Mouse (Mus musculus) liver, embryonic 13.5 days (tissue): ENCODE results near the gene Ago3. TPM values are rescaled to one million over a fixed set of nuclear protein-coding genes. Genes with fewer than 3 reads are reported as not detected.
A peak's percentile ranks its signal among the peaks of the same experiment; 100 is the strongest.

Experiments used
- ATAC-seq: fragments of 200-750 bp; cut with Nextera tagmentation; 2 replicates; pipeline ENCODE4 v1.8.0; 2017; ENCODE audit warnings: low read depth, mild to moderate bottlenecking, moderate number of reproducible peaks, moderate library complexity
- DNase-seq: peaks from one replicate; pipeline ENCODE4 v3.0.0; 2022
- H3K27ac ChIP-seq: fragments of 300-500 bp; sonication (generic); 2 replicates; pipeline ENCODE4 v1.5.1; 2015; ENCODE audit warnings: moderate library complexity, mild to moderate bottlenecking, inconsistent platforms
- H3K27me3 ChIP-seq: fragments of 300-500 bp; sonication (generic); 2 replicates; pipeline ENCODE4 v1.6.1; 2015; ENCODE audit warnings: mild to moderate bottlenecking, inconsistent platforms
- H3K36me3 ChIP-seq: fragments of 300-500 bp; sonication (generic); 2 replicates; pipeline ENCODE4 v1.6.1; 2015; ENCODE audit warnings: mild to moderate bottlenecking, inconsistent platforms
- H3K4me1 ChIP-seq: fragments of 300-500 bp; sonication (generic); replicated peaks from 2 replicates; pipeline ENCODE4 v1.6.1; 2015; ENCODE audit warnings: inconsistent platforms
- H3K4me2 ChIP-seq: fragments of 300-500 bp; sonication (generic); 2 replicates; pipeline ENCODE4 v1.6.1; 2015; ENCODE audit warnings: inconsistent platforms, mild to moderate bottlenecking, moderate library complexity
- H3K4me3 ChIP-seq: fragments of 300-500 bp; sonication (generic); replicated peaks from 2 replicates; pipeline ENCODE4 v1.5.1; 2015; ENCODE audit warnings: mild to moderate bottlenecking, inconsistent platforms
- H3K9ac ChIP-seq: fragments of 300-500 bp; sonication (generic); 2 replicates; pipeline ENCODE4 v1.6.1; 2015; ENCODE audit warnings: mild to moderate bottlenecking, inconsistent platforms
- H3K9me3 ChIP-seq: fragments of 300-500 bp; sonication (generic); replicated peaks from 2 replicates; pipeline ENCODE4 v1.6.1; 2016; ENCODE audit warnings: inconsistent platforms
- WGBS: fragments of 180-500 bp; shearing (Covaris S2); methylation state at CpG from one replicate; pipeline ENCODE4 v1.1.7; 2015; ENCODE audit not compliant: insufficient replicate concordance; 5-methylcytosine and 5-hydroxymethylcytosine counted together
- polyA plus RNA-seq: library from polyadenylated mRNA; unstranded; fragments of >200 nt; fragmentation: Nextera tagmentation; extraction: Ambion mirVana; gene quantifications from 2 replicates; pipeline ENCODE4 v1.2.1, GENCODE M21; 2015

Ago3 gene
- 5.0 and 5.1 TPM in 2 replicates for polyA plus RNA-seq

DNA sequence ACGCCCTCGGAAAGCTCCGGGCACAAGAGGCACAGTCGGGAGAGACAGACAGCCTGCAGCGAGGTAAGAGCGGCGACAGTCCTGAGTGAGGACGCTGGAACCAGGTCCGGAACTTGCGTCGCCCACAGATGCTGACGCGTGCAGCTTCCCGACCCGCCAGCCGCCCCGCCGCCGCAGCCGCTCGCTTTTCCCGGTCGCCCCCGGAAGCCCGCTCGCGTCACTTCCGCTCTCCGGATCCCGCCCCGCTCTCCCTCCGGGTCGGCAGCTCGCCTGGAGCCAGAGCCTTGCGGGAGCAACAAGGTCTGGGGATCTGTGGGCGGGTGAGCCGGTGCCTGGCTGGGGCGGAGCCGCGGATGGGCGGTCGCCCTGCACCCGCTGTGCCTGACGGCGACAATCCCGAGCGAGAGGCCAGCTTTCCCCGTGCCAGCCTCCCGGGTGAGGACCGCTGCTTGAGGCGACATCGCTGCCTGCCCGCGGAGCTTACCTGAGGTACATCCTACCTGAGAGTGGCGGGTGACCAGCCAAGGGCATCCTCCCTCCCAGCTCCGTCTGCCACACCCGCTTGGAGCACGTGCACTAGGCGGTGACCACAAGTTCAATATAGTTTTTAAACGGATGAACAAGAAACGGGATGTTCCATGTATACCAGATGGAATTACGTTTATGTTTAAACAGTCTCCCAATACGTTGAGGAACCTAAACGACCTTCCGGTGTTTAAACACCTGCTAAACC, at the start of gene Ago3:
Gene Ago3, minus strand, starts transcription at position 210 of the 733 bp plus-strand sequence.
- H3K27ac ChIP-seq: peak within 1 kb of the TSS; percentile 87
- no peaks in the 10 kb centered on the region for H3K9me3 ChIP-seq
- peak within 1 kb of the TSS; percentile 93 for H3K4me2 ChIP-seq
- H3K36me3 ChIP-seq: no peaks in the 10 kb centered on the region
- H3K27me3 ChIP-seq: no peaks in the 10 kb centered on the region
- WGBS: under 1% methylated on average over 65 of the region's 65 CpGs
- DNase-seq (peak; percentile 92), ATAC-seq (peak; percentile 99)
- H3K9ac ChIP-seq: peak within 1 kb of the TSS; percentile 87
- peaks cover 27% of the 10 kb centered on the region for H3K4me1 ChIP-seq
- peak within 1 kb of the TSS; percentile 85 for H3K4me3 ChIP-seq

DNA sequence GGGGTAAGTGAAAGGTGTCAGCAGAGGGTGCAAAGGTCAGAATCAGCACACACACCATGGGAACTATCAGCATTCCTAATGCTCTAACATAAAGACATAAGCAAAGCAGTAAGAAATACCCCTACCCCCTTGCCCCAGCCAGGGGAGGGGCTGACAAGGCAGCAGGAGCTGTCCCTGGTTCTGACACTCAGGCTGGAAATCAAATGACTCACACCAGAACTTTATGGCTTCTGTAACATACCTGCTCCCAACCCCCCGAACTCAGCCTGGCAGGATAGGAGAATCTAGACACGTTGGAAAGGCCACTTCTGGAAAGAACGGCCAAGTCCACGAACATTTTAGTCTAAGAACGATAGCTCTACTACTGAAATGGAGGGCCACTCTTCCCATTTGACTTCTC, 43.7 kb upstream of the Ago3 start:
- Histone ChIP-seq H3K9ac (no peak overlapping the region), H3K27me3 (no peaks in the 10 kb centered on the region), H3K4me1 (peaks cover 14% of the 10 kb centered on the region), H3K4me2 (no peak overlapping the region), H3K36me3 (no peaks in the 10 kb centered on the region), H3K4me3 (no peak overlapping the region), H3K9me3 (no peaks in the 10 kb centered on the region), H3K27ac (no peak overlapping the region)
- no peak for DNase-seq
- WGBS: 34% methylated on average over 5 of the region's 5 CpGs
- ATAC-seq: no peak

DNA sequence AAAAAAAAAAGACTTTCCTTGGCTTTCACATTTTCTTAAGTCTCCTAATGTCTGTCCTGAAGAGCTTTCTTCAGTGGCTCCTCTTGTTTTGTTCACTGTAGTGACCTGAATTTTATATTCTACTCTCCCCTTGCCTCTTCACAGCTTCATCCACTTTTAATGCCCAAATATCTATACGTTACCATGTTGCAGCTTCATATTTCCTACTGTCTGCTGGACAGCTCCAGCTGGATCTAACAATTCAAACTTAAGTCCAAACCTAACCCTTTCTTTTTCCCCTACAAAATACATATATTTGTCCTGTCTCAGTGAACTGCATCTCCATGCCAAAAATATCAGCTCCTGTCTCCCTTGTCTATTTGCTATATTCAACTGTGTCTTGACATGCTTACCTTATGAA, 40.0 kb upstream of the Ago3 start:
- H3K4me3 ChIP-seq: no peak overlapping the region
- H3K27me3 ChIP-seq: no peaks in the 10 kb centered on the region
- no peaks in the 10 kb centered on the region for H3K36me3 ChIP-seq
- DNase-seq (no peak), ATAC-seq (no peak)
- no peak overlapping the region for H3K27ac ChIP-seq
- peaks cover 49% of the 10 kb centered on the region for H3K4me1 ChIP-seq
- H3K9ac ChIP-seq: no peak overlapping the region
- peak overlapping the region; percentile 97; the same call in 1 of the 2 replicates for H3K4me2 ChIP-seq
- 41% methylated on average over 1 of the region's 1 CpGs for WGBS
- H3K9me3 ChIP-seq: no peaks in the 10 kb centered on the region

DNA sequence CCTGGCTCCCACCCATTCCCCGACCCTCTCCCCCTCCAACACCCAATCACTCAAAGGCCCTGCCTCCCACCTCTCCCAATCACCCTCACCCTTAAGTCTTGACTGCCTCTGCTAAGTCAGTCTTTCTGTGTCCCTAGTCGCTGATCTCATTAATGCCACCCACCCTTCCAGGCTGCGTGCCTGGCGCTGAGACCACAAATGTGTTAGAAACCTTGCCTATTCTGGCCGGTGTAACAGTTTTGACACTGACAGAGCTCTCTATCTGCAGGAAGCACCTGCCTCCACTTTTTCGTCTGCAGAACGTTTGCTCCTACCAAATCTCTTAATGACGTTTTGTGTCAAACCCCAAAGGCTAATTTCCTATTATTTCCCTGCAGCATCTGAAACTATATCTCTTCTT, 39.6 kb upstream of the Ago3 start:
- DNase-seq: no peak
- ATAC-seq: no peak
- Histone ChIP-seq H3K4me1 (peaks cover 52% of the 10 kb centered on the region), H3K4me3 (peak overlapping the region; percentile 84), H3K9ac (peak overlapping the region; percentile 47; the same call in 1 of the 2 replicates), H3K9me3 (no peaks in the 10 kb centered on the region), H3K4me2 (peak overlapping the region; percentile 97), H3K36me3 (no peaks in the 10 kb centered on the region), H3K27me3 (no peaks in the 10 kb centered on the region), H3K27ac (peak overlapping the region; percentile 55; the same call in 1 of the 2 replicates)
- WGBS: 3% methylated on average over 8 of the region's 8 CpGs

DNA sequence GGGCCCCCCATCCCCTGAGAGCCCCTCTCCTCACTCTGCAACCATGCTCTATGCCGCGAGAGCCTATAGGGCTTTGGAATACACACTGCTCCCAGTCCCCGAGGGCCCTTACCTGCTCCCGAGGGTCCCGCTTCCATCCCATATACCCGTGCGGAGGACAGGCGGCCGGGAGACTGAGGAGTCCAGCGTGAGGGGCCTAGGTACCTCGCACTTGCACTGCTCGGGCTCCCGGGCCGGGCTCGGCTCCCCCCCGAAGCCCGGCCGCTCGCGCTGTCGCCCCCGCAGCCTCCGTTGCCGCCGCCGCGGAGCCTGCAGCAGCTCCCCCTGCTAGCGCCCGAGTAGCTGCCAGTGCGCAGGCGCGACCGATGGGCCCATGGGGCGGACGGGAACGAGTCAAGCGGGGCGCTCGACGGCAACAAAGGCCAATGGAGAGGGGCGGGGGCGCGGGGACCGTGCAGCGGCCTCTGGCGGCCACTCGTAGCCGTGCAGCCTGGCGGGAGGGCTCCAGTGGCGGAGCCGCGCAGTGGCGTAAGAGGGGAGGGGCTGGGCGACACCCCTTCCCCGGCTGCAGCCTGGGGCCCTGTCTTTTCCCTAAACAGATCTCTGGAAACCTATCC, 39.0 kb upstream of the Ago3 start, which contains the start of gene Ago1:
Gene Ago1, minus strand, starts transcription at position 299 of the 617 bp plus-strand sequence.
- peak within 1 kb of the TSS; percentile 84 for H3K4me3 ChIP-seq
- H3K36me3 ChIP-seq: no peaks in the 10 kb centered on the region
- H3K27me3 ChIP-seq: no peaks in the 10 kb centered on the region
- ATAC-seq (peak; percentile 87), DNase-seq (peak; percentile 94)
- peak within 1 kb of the TSS; percentile 88 for H3K9ac ChIP-seq
- H3K4me2 ChIP-seq: peak within 1 kb of the TSS; percentile 97
- no peaks in the 10 kb centered on the region for H3K9me3 ChIP-seq
- peaks cover 52% of the 10 kb centered on the region for H3K4me1 ChIP-seq
- H3K27ac ChIP-seq: peak within 1 kb of the TSS; percentile 84
- WGBS: under 1% methylated on average over 55 of the region's 55 CpGs

DNA sequence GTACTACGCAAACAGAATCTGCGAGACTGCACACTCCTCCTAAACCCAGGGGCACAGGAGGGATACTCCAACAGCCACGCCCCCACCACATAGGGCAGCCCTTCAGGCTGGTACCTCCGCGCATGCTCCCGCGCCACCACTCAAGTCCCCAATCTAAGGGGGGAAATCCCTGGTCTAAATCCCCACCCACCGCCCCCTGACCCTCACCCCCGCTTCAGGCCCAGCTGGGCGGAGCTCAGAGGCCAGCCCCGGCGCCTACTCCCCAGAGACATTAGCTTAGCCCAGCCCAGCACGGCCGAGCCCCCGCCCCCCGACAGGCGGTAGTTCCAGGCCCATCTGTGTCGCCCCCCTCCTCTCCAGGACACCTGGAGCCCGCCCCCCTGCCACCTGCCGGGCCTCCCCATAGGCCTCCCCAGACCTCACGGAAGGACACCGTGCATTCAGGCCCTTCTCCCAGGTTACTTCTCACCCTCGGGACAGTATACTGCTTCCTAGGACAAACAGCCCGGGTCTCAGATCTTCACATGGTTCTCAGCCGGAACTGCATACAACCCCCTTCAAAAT, 38.4 kb upstream of the Ago3 start:
- H3K27ac ChIP-seq: peak overlapping the region; percentile 84
- peak overlapping the region; percentile 97 for H3K4me2 ChIP-seq
- no peaks in the 10 kb centered on the region for H3K36me3 ChIP-seq
- DNase-seq (peak; percentile 64), ATAC-seq (peak; percentile 63)
- no peaks in the 10 kb centered on the region for H3K9me3 ChIP-seq
- H3K4me1 ChIP-seq: peaks cover 52% of the 10 kb centered on the region
- peak overlapping the region; percentile 84 for H3K4me3 ChIP-seq
- WGBS: 3% methylated on average over 24 of the region's 25 CpGs
- no peaks in the 10 kb centered on the region for H3K27me3 ChIP-seq
- H3K9ac ChIP-seq: peak overlapping the region; percentile 88

DNA sequence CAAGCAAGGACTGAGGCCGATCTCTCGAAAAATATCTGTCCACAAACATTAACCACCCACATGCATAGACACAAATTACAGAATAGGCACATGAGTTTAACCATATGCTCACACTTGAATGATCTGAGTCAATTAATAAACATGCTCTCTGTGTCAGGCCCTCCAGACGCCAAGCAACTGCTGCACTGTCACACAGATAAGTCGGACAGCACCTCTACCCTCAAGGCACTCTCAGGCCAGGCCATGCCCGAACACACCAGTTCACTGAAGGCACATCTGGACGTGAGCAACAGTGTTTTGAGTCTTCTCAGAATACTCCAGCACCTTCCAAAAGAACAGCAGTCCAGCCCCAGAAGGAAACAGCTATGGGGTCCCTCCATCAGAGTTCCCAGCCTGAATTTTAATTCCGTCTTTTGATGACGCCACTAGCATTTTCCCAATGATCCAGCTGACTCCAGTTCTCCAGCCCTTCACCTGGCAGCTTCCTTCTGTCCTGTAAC, 36.9 kb upstream of the Ago3 start:
- Histone ChIP-seq H3K9me3 (no peaks in the 10 kb centered on the region), H3K9ac (0 out of 2 replicates have a peak overlapping the region, but pooled peaks have one; percentile 4), H3K36me3 (no peaks in the 10 kb centered on the region), H3K4me2 (peak overlapping the region; percentile 28), H3K27ac (no peak overlapping the region), H3K27me3 (no peaks in the 10 kb centered on the region), H3K4me3 (no peak overlapping the region), H3K4me1 (peaks cover 52% of the 10 kb centered on the region)
- ATAC-seq (no peak), DNase-seq (no peak)
- WGBS: 36% methylated on average over 8 of the region's 8 CpGs

DNA sequence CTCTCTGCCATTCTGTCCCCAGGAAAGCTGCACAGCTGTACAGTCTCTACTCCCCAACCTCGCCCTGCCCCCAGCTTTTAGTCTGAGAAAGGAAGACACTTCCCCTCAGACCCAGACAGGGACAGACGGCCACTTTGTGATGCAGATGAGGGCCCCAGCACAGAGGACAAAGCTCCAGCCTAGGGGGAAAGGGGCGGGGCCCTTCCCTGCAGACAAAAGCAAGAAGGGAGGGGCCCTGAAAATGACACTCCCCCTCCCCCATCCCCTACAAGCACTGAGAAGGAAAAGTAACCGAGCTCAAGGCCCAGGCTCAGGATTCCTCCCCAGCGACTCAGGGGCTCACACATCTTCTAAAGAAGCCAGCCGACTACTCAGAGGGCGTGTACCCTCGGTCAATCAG, 36.5 kb upstream of the Ago3 start:
- H3K4me3 ChIP-seq: no peak overlapping the region
- DNase-seq: peak; percentile 27
- H3K9ac ChIP-seq: 0 out of 2 replicates have a peak overlapping the region, but pooled peaks have one; percentile 4
- ATAC-seq: no peak
- peak overlapping the region; percentile 28 for H3K4me2 ChIP-seq
- H3K36me3 ChIP-seq: 0 out of 2 replicates have a peak, but pooled peaks cover under 1% of the 10 kb centered on the region
- 11% methylated on average over 8 of the region's 8 CpGs for WGBS
- no peaks in the 10 kb centered on the region for H3K9me3 ChIP-seq
- H3K4me1 ChIP-seq: peaks cover 52% of the 10 kb centered on the region
- H3K27ac ChIP-seq: no peak overlapping the region
- H3K27me3 ChIP-seq: no peaks in the 10 kb centered on the region

DNA sequence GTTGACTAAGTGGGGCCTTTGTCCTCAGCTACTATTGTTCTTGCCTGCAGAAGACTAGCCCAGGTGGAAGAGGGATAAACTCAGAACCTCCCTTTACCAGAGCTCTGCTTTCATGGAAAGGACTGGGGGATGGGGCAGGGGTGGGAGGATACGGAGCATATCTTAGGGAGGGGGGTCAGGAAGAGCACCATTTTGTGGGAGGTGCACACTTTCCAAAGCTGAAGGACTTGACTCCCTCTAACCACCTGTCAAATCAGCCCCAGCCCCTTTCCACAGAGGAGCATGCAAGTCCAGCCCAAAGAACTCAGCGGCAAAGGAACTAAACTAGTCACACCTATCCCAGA, 35.5 kb upstream of the Ago3 start:
- Histone ChIP-seq H3K36me3 (peaks cover 11% of the 10 kb centered on the region), H3K4me2 (no peak overlapping the region), H3K27me3 (no peaks in the 10 kb centered on the region), H3K9ac (no peak overlapping the region), H3K4me1 (peaks cover 52% of the 10 kb centered on the region), H3K27ac (no peak overlapping the region), H3K4me3 (no peak overlapping the region), H3K9me3 (no peaks in the 10 kb centered on the region)
- no peak for ATAC-seq
- no peak for DNase-seq
- WGBS: 57% methylated on average over 2 of the region's 2 CpGs

DNA sequence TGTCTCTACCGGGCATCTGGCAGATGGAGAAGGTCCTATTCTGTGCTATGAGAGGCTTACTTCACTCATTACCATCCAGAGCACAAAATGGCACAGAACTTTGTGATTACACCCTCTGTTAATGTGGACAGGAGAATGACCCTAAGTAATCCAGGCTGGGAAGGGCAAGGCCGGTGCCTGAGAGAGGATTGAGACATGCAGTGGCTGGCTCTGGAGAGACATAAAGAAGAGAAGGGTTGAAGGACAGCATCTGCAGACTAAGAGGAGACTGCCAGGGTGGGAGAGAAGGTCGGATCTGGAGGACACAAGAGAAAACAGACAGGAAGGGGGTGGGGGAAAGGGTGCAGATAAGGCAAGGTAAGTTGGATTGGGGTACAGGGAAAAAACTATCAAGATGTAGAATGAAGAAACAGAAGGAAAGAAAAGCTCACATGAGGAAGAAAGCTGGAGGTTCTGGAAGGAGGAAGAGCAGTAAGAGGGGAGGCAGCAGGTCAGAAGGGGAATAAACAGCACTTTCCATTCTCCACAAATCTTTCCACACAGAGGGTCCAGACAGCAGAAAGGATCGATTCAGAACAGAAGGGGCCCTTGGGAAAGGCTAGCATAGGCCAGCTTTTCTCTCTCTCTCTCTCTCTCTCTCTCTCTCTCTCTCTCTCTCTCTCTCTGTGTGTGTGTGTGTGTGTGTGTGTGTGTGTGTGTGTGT, 35.0 kb upstream of the Ago3 start:
- H3K4me2 ChIP-seq: no peak overlapping the region
- peaks cover 49% of the 10 kb centered on the region for H3K4me1 ChIP-seq
- no peak overlapping the region for H3K4me3 ChIP-seq
- H3K36me3 ChIP-seq: peaks cover 14% of the 10 kb centered on the region
- H3K9me3 ChIP-seq: no peaks in the 10 kb centered on the region
- no peaks in the 10 kb centered on the region for H3K27me3 ChIP-seq
- ATAC-seq (no peak), DNase-seq (no peak)
- no peak overlapping the region for H3K27ac ChIP-seq
- no peak overlapping the region for H3K9ac ChIP-seq
- 43% methylated on average over 4 of the region's 4 CpGs for WGBS

DNA sequence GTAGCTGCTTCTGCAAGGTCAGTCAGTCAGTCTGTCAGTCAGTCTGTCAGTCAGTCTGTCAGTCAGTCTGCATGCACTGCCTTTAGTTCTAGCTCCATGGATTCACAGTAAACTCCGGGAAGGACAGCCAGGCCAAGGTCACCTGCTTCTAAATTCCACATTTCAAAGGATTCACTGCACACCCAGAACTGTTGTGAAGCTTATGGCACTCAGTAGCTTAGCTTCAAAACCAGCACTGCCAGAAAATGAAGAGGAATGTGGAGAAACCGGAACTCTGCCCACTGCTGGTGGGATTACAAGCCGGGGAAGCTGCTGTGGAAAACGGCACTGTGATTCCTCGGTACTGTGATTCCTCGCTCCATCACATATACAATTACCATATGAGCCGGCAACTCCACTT, 26.1 kb upstream of the Ago3 start:
- Histone ChIP-seq H3K4me2 (no peak overlapping the region), H3K27ac (no peak overlapping the region), H3K36me3 (peaks cover 68% of the 10 kb centered on the region), H3K9ac (no peak overlapping the region), H3K9me3 (no peaks in the 10 kb centered on the region), H3K4me1 (no peaks in the 10 kb centered on the region), H3K27me3 (no peaks in the 10 kb centered on the region), H3K4me3 (no peak overlapping the region)
- no peak for ATAC-seq
- no peak for DNase-seq
- 83% methylated on average over 7 of the region's 7 CpGs for WGBS
